Mouse (Mus musculus): ENCODE measurements around the gene Rnf182. TPM values are rescaled to one million over a fixed set of nuclear protein-coding genes. Genes with fewer than 3 reads are reported as not detected.

Rnf182 gene
- polyA plus RNA-seq, 1 experiment = 1.6 TPM

- H3K36me3 ChIP-seq (ENCODE audit: control insufficient read depth, insufficient read depth, low read length, poor library complexity, severe bottlenecking) = no peaks in the 10 kb centered on the region
- no peak overlapping the region for H3K4me3 ChIP-seq (ENCODE audit: low read depth, low read length)
- TF ChIP-seq EP300 (IDR thresholded peaks at IDR 0.05; ENCODE audit: insufficient read depth, low read depth, low read length) (no peak), CTCF (IDR thresholded peaks at IDR 0.05; ENCODE audit: low read depth, low read length) (no peak), POLR2A (IDR thresholded peaks at IDR 0.05; ENCODE audit: insufficient read depth, low read length) (no peak)
- no peaks in the 10 kb centered on the region for H3K9me3 ChIP-seq (replicated peaks; ENCODE audit: control insufficient read depth, insufficient read depth, low read length, poor library complexity, severe bottlenecking)
- H3K9ac ChIP-seq (ENCODE audit: low read depth, poor library complexity, severe bottlenecking) = no peak overlapping the region
- no peak overlapping the region for H3K27ac ChIP-seq (ENCODE audit: insufficient read depth, low read length)
- no peaks in the 10 kb centered on the region for H3K4me1 ChIP-seq (ENCODE audit: control insufficient read depth, insufficient read depth, low read length)
- H3K27me3 ChIP-seq (ENCODE audit: control insufficient read depth, insufficient read depth, low read length, poor library complexity, severe bottlenecking) = no peaks in the 10 kb centered on the region
Observed at GRCm38 (mm10) chr13:43663225-43663624, 47.7 kb downstream of the Rnf182 start.

DNA sequence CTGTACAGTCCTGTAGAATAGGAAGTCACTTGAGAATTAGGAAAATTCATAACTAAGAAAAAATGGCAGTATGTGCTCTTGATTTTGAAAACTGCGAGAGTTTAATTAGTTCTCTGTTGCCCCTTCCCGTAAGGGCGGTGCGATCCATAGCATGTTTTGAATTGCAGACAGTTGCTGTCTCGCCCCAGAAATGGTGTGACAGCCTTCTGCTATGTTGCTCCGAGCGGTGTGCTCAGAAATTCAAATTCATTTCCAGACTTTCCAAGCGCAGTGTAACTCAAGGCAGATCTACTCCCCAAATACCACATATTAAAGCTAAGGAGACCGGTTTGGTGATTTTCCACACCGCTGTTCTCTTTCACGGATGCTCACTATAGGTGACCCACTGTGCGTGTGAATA, 50.6 kb downstream of the Rnf182 start:
- Histone ChIP-seq H3K27ac (ENCODE audit: insufficient read depth, low read length) (no peak overlapping the region), H3K9ac (ENCODE audit: low read depth, poor library complexity, severe bottlenecking) (no peak overlapping the region), H3K4me3 (ENCODE audit: low read depth, low read length) (no peak overlapping the region), H3K36me3 (ENCODE audit: control insufficient read depth, insufficient read depth, low read length, poor library complexity, severe bottlenecking) (no peaks in the 10 kb centered on the region), H3K4me1 (ENCODE audit: control insufficient read depth, insufficient read depth, low read length) (no peaks in the 10 kb centered on the region), H3K9me3 (replicated peaks; ENCODE audit: control insufficient read depth, insufficient read depth, low read length, poor library complexity, severe bottlenecking) (no peaks in the 10 kb centered on the region), H3K27me3 (ENCODE audit: control insufficient read depth, insufficient read depth, low read length, poor library complexity, severe bottlenecking) (no peaks in the 10 kb centered on the region)
- TF ChIP-seq EP300 (IDR thresholded peaks at IDR 0.05; ENCODE audit: insufficient read depth, low read depth, low read length) = no peak
- TF ChIP-seq POLR2A (IDR thresholded peaks at IDR 0.05; ENCODE audit: insufficient read depth, low read length) = no peak
- TF ChIP-seq CTCF (IDR thresholded peaks at IDR 0.05; ENCODE audit: low read depth, low read length) = no peak

DNA sequence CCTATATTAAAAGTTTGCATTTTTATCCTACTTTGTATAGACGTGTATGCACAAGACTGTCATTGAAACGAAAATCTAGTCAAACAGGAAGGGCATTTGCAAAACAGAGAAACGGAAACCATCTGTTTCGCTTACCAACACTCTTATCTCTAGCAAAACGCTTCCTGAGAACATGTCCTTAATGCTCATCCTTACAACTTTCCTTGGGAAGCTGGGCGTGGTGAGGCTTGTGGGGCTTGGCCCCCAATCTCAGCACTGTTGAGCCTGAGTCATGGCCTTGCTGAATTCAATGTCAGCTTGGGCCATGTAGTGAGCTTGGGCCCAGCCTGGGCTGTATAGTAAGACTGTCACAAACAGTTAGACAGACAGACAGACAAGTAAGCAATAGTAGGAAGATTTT, 51.4 kb downstream of the Rnf182 start:
- no peaks in the 10 kb centered on the region for H3K9me3 ChIP-seq (replicated peaks; ENCODE audit: control insufficient read depth, insufficient read depth, low read length, poor library complexity, severe bottlenecking)
- TF ChIP-seq CTCF (IDR thresholded peaks at IDR 0.05; ENCODE audit: low read depth, low read length) (no peak), POLR2A (IDR thresholded peaks at IDR 0.05; ENCODE audit: insufficient read depth, low read length) (no peak), EP300 (IDR thresholded peaks at IDR 0.05; ENCODE audit: insufficient read depth, low read depth, low read length) (no peak)
- no peak overlapping the region for H3K9ac ChIP-seq (ENCODE audit: low read depth, poor library complexity, severe bottlenecking)
- no peaks in the 10 kb centered on the region for H3K27me3 ChIP-seq (ENCODE audit: control insufficient read depth, insufficient read depth, low read length, poor library complexity, severe bottlenecking)
- no peak overlapping the region for H3K27ac ChIP-seq (ENCODE audit: insufficient read depth, low read length)
- no peaks in the 10 kb centered on the region for H3K36me3 ChIP-seq (ENCODE audit: control insufficient read depth, insufficient read depth, low read length, poor library complexity, severe bottlenecking)
- H3K4me1 ChIP-seq (ENCODE audit: control insufficient read depth, insufficient read depth, low read length) = no peaks in the 10 kb centered on the region
- H3K4me3 ChIP-seq (ENCODE audit: low read depth, low read length) = no peak overlapping the region

- Histone ChIP-seq H3K4me3 (ENCODE audit: low read depth, low read length) (no peak overlapping the region), H3K9ac (ENCODE audit: low read depth, poor library complexity, severe bottlenecking) (no peak overlapping the region), H3K36me3 (ENCODE audit: control insufficient read depth, insufficient read depth, low read length, poor library complexity, severe bottlenecking) (no peaks in the 10 kb centered on the region), H3K4me1 (ENCODE audit: control insufficient read depth, insufficient read depth, low read length) (no peaks in the 10 kb centered on the region), H3K27me3 (ENCODE audit: control insufficient read depth, insufficient read depth, low read length, poor library complexity, severe bottlenecking) (no peaks in the 10 kb centered on the region), H3K27ac (ENCODE audit: insufficient read depth, low read length) (no peak overlapping the region), H3K9me3 (replicated peaks; ENCODE audit: control insufficient read depth, insufficient read depth, low read length, poor library complexity, severe bottlenecking) (no peaks in the 10 kb centered on the region)
- TF ChIP-seq CTCF (IDR thresholded peaks at IDR 0.05; ENCODE audit: low read depth, low read length) (no peak), POLR2A (IDR thresholded peaks at IDR 0.05; ENCODE audit: insufficient read depth, low read length) (no peak)
Observed at GRCm38 (mm10) chr13:43677159-43677882, 61.8 kb downstream of the Rnf182 start.

DNA sequence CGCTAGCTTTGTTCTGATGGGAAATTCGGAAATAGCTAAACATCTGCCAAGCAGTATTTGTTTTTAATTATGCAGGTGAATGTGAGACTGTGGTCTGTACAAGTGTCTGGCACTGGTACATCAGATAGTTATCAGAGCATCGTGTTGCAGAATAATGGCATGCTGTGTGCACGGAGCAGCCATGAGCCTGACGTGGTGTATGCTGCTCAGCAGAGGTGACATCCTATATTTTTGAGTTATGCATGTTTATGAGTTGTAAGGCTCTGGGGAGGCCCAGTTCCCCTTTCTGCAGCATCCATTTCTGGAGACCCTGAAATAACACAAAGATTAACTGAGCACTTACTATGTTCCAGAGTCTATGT, 62.4 kb downstream of the Rnf182 start:
- no peaks in the 10 kb centered on the region for H3K36me3 ChIP-seq (ENCODE audit: control insufficient read depth, insufficient read depth, low read length, poor library complexity, severe bottlenecking)
- no peaks in the 10 kb centered on the region for H3K4me1 ChIP-seq (ENCODE audit: control insufficient read depth, insufficient read depth, low read length)
- no peak overlapping the region for H3K4me3 ChIP-seq (ENCODE audit: low read depth, low read length)
- no peaks in the 10 kb centered on the region for H3K9me3 ChIP-seq (replicated peaks; ENCODE audit: control insufficient read depth, insufficient read depth, low read length, poor library complexity, severe bottlenecking)
- TF ChIP-seq EP300 (IDR thresholded peaks at IDR 0.05; ENCODE audit: insufficient read depth, low read depth, low read length) (no peak), POLR2A (IDR thresholded peaks at IDR 0.05; ENCODE audit: insufficient read depth, low read length) (no peak), CTCF (IDR thresholded peaks at IDR 0.05; ENCODE audit: low read depth, low read length) (no peak)
- H3K27me3 ChIP-seq (ENCODE audit: control insufficient read depth, insufficient read depth, low read length, poor library complexity, severe bottlenecking) = no peaks in the 10 kb centered on the region
- H3K9ac ChIP-seq (ENCODE audit: low read depth, poor library complexity, severe bottlenecking) = no peak overlapping the region
- no peak overlapping the region for H3K27ac ChIP-seq (ENCODE audit: insufficient read depth, low read length)

- no peak overlapping the region for H3K9ac ChIP-seq (ENCODE audit: low read depth, poor library complexity, severe bottlenecking)
- no peak for TF ChIP-seq POLR2A (IDR thresholded peaks at IDR 0.05; ENCODE audit: insufficient read depth, low read length)
- TF ChIP-seq EP300 (IDR thresholded peaks at IDR 0.05; ENCODE audit: insufficient read depth, low read depth, low read length) = no peak
- no peak for TF ChIP-seq CTCF (IDR thresholded peaks at IDR 0.05; ENCODE audit: low read depth, low read length)
- H3K4me1 ChIP-seq (ENCODE audit: control insufficient read depth, insufficient read depth, low read length) = no peaks in the 10 kb centered on the region
- no peak overlapping the region for H3K27ac ChIP-seq (ENCODE audit: insufficient read depth, low read length)
- H3K36me3 ChIP-seq (ENCODE audit: control insufficient read depth, insufficient read depth, low read length, poor library complexity, severe bottlenecking) = no peaks in the 10 kb centered on the region
- no peaks in the 10 kb centered on the region for H3K27me3 ChIP-seq (ENCODE audit: control insufficient read depth, insufficient read depth, low read length, poor library complexity, severe bottlenecking)
- H3K9me3 ChIP-seq (replicated peaks; ENCODE audit: control insufficient read depth, insufficient read depth, low read length, poor library complexity, severe bottlenecking) = no peaks in the 10 kb centered on the region
- H3K4me3 ChIP-seq (ENCODE audit: low read depth, low read length) = no peak overlapping the region
Observed at GRCm38 (mm10) chr13:43684499-43684994, 69.0 kb downstream of the Rnf182 start.
